Mouse (Mus musculus): Measurements from ENCODE around the gene Rab3a.

Gene Rab3a

GRCm38 (mm10) chr8:70774740-70775139, 20.3 kb downstream of the Rab3a start:
- DNase-seq (ENCODE audit: low spot score): no peak

DNA sequence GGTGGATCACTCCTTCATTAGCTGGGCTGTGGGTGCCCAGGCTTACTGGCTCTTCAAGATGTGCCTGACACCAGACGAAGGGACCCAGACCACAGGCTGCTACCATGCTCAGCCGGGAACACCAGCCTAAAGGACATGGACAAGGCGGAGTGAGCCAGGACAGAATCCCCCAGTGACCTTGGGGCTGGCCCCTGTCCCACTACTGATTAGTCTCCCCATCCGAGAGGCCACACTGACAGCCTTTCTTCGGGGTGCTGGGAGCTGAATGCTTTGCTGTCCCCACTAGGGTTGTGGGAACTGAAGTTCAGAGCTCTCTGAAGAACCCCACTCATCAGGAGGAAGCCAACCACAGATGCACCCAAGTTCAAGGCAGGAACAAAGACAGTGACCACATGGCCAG, 20.7 kb downstream of the Rab3a start:
- DNase-seq (ENCODE audit: low spot score): no peak

DNA sequence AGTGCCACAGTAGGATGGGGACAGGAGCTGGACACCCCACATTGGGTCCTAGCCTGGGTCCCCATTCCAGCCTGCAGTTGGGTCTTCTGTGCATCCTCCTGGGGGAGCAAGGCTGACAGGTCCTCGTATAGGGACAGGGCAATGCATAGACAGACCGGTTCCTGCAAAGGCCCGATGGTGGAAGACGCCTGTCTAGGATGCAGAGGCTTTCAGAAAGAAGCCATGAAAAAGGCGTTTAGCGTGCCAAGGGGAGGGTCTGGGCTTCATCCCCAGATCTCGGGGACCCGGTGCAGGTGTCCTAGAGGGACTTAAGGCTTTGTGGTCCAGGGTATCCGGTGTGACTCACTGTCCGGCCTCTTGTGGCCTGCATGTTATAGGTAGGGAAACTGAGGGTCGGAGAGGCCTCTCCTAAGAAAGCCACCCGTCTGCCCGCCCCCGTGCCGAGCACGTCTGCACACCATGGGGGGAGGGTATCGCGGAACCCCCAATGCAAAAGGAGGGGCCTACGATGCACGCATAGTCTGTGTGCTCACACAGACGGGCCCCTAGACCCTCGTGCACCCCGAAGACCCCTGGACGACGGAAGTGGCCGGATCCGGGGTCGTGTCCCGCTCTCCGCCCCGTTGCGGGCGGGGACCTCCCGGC, 21.5 kb downstream of the Rab3a start:
- DNase-seq (ENCODE audit: low spot score): no peak

GRCm38 (mm10) chr8:70776496-70777444, 22.3 kb downstream of the Rab3a start, which contains the start of gene Pik3r2:
Gene Pik3r2 (minus strand): TSS chr8:70776713.
- peak; percentile 98 for DNase-seq (ENCODE audit: low spot score)

GRCm38 (mm10) chr8:70780093-70780492, 25.6 kb downstream of the Rab3a start:
- no peak for DNase-seq (ENCODE audit: low spot score)

DNA sequence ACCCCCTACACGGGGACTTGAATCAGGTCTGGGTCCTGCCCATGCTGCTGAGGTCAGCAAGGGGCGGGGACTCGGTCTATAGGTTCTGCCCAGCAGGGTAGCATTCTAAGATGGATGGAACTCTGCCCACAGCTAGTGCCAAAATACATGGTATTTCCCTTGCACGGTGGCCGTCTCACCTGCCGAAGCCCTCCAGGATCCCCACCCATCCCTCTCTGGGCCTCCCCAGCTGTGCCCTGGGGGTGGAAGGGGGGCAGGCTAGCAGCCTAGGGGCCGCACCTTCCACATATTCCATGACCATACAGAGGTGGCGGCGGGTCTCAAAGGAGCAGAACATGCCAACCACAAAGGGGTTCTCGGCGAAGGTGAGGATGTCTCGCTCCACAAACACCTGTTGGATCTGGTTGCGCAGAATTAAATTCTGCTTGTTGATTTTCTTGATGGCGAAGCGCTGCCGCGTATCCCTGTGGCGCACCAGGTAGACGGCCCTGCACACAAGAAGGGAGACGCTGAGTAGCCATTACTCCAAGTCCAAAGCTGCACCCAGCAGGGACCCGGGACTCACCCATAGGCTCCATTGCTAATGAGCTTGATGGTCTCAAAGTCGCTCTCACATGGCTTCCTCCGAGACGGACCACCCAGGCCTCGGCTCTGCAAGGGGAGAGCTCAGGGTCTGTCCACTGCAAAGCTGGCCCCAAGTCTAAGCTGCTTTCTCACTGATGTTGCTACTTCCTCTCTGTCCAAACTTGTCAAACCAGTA, 32.0 kb downstream of the Rab3a start:
- DNase-seq (ENCODE audit: low spot score): no peak

DNA sequence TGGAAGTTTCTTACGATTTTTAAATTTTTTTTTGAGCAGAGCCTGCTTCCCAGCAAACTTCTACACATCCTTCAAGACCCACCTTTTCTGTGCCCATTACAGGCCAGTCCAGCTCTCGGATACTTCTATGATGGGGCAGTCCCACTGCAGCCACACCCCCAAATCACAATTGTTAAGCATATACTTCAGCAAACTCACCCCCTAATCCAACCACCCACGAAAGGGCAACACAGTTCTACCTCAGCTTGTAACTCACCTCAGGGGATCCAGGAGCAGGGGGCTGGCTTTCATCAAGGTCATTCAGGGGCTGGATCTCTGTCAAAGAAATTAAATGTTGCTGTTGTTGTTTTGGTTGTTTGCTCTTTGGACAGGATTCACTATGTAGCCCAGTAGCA, 32.6 kb downstream of the Rab3a start:
- no peak for DNase-seq (ENCODE audit: low spot score)

DNA sequence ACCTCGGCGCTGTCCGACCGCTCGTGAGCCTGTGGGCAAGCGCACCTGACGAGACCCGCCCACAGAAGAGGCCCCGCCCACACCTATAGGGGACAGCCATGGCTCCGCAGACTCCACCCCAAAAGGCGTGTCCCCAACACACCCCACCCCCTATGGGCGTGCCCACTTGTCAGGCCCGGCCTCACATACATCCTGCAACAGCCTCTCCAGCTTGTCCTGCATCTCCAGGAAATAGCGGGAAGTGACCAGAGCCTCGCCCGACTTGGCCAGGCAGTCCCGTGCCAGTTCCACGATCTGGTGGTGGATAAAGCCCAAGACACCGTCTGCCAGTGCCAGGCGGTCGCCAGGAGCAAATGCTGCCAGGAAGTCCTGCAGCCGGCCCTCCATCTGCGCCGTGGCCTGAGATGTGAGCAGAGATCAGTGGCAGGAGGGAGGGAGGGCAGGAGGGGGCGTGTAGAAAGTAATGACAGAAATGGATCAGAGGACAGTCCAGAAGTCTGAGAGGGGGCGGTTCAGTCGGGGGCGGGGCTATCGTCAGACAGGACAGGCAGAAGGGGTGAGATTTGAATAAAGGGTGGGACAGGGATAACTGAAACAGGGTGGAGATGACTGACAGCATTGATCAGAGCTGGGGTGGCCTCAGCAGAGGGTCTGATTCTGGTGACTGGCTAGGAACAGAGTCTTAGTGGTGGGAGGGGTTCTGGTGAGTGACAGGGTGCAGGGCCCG, 33.6 kb downstream of the Rab3a start:
- no peak for DNase-seq (ENCODE audit: low spot score)

GRCm38 (mm10) chr8:70789046-70789445, 34.6 kb downstream of the Rab3a start:
- DNase-seq (ENCODE audit: low spot score): no peak

- DNase-seq (ENCODE audit: low spot score): no peak
These were observed 36.4 kb downstream of the Rab3a start for GRCm38 (mm10) chr8:70790846-70791245.

DNA sequence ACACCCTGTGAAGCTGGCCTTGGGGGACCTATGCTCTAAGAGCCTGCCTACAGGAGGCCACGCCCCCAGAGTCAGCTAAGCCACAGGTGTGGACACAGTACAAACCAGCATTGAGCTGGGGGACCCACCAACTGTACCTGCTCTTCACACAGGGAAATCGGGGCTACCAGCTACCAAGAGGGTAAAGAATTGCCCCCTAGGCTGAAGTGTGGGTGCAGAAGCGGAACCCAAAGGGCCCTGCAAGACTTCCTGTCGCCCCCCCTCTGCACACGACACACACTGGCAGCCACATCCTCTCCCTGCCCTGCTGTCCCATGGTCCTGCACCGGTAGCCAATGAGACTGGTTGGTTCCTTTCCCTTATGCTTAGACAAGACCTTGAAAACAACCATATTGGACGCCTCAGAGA, 36.8 kb downstream of the Rab3a start:
- no peak for DNase-seq (ENCODE audit: low spot score)

DNA sequence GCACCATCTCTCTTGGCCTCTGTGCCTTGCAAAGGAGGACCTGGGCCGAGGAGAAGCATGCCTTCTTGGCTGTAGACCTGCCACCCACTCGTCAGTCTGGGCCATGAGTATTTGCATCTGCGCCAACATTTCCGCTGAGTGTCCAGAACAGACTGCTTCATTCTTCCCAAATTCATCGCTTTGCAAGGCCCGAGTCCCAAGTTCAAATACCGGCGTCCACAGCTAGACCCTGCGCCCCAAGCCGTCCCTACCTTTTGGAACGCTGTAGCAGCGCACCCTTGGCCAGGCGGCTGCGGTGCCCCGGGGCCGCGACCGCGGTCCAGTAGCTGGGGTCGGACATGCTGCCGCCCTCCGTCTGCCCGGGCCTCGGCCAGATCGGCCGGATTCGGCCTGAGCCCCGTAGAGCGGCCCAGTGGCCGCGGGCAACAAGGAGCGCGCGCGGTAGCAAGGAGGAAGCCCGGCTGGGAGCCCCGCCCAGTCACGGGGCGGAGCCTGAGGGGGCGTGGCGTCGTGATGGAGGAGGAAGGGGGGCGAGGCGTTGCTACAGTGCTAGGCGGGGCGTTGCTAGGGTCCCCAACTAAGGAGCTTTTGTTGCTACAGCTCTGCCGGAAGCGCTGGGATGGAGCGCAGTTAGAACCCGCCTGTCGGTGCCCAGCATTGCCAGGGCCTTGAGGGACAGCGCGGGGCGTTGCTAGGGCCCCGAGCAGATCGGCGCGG, 37.7 kb downstream of the Rab3a start:
- peak; percentile 99 for DNase-seq (ENCODE audit: low spot score)

DNA sequence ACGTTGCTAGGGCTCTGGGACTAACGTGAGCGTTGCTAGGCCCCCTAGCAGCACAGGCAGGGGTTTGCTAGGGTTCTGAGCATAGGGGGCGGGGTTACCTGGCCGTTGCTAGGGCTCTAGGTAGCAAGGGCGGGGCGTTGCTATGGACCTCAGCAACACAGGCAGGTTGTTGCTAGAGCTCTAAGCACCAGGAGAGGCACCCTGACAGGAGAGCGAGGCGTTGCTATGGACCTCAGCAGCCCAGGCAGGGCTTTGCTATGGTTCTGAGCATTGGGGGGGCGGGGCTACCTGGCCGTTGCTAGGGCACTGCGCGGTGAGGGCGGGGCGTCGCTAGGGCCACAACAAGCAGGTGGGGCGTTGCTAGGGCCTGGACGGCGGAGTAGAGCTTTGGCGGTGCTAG, 38.2 kb downstream of the Rab3a start:
- no peak for DNase-seq (ENCODE audit: low spot score)

GRCm38 (mm10) chr8:70794215-70794614, 39.7 kb downstream of the Rab3a start:
- no peak for DNase-seq (ENCODE audit: low spot score)

- DNase-seq (ENCODE audit: low spot score): no peak
These were observed 40.9 kb downstream of the Rab3a start for GRCm38 (mm10) chr8:70795370-70795769.

GRCm38 (mm10) chr8:70796403-70797080, 42.1 kb downstream of the Rab3a start:
- DNase-seq (ENCODE audit: low spot score): no peak

GRCm38 (mm10) chr8:70797081-70798070, 42.9 kb downstream of the Rab3a start:
- peak; percentile 76 for DNase-seq (ENCODE audit: low spot score)

DNA sequence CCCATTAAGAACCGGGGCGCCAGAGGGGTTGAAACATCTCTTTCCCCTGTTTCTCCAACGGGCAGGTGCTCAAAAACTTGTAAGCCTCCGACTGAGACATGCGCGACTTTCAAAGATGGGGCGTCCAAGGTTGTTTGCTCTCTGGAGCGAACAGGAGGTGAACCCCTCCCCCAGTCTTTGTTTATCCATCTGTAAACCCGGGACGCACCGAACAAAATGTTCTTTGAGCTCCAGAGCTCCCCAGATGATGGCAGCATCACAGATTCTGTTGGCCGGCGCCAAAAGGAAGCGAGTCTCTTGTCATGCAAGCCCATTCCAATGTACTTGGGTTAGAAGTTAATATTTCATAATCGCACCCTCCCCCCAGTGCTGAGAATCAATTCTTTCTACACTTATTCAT, 43.8 kb downstream of the Rab3a start:
- DNase-seq (ENCODE audit: low spot score): no peak

DNA sequence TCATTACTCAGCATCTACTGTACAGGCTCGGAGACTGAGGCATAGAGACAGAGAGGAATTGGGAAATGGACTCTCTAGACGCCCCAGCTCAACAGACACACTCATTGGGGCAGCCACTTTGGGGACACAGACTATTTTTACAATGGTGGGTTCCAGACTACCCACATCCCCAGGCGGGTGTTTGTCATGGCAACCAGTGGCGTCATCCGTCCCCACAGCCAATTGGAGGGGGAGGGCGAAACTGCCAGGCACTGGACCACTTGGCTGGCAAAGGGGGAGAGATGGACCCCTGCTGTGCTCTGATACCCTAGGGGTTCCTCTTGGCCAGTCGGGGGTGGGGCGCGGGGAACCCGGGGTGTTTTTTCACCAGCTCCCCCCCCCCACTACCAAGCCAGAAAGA, 46.2 kb downstream of the Rab3a start:
- DNase-seq (ENCODE audit: low spot score): no peak
